ENCODE assay signal across 9 mouse cellular contexts in the genomic region with DNA sequence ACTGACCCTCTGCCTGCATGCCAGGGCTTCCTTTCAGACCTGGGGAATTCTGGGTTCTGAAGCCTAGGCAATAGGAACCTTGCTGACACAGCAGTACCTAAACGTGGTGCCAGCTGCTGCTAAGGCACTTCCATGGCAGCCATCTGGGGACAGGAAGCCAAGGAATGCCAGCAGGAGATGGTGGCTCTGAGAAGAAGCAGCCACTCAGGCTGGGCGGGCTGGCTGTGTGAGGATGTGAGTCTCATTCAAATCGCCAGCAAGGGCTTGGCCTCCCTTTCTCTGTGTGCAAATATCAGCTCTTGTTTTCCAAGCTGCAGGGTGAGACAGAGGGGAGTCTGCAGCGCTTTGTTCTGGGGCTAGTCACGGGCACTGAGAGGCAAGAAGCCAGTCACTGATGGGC.
DNase-seq lines count a peak whose midpoint lies in the region; ATAC-seq and TF ChIP-seq lines count a peak whose summit lies in the region.
"Had no signal": no experiment of that assay in that cellular context is flagged by ENCODE, and none has a peak within 500 bp of the region (broad histone marks: within the 10 kb centered on the region; RNA-seq: fewer than 3 reads in every experiment).

No protein-coding gene starts in this region.

- TF ChIP-seq POLR2A in embryonic fibroblast, embryonic 13.5 days (IDR thresholded peaks at IDR 0.05; ENCODE audit: low read depth, low read length): no peak

- 28% methylated on average over 5 of the region's 5 CpGs for WGBS in neural tube, embryonic 12.5 days
- 45% methylated on average over 5 of the region's 5 CpGs for WGBS in kidney, embryonic 14.5 days
- 29% methylated on average over 5 of the region's 5 CpGs for WGBS in embryonic facial prominence, embryonic 10.5 days

- H3K36me3 ChIP-seq in neural tube, embryonic 12.5 days: peaks cover 33% of the 10 kb centered on the region
- no peaks in the 10 kb centered on the region for H3K36me3 ChIP-seq in kidney, embryonic 14.5 days (ENCODE audit: control insufficient read depth, insufficient read depth, low read length)
- H3K36me3 ChIP-seq in embryonic facial prominence, embryonic 10.5 days (replicated peaks): peaks cover 15% of the 10 kb centered on the region

- peak overlapping the region; percentile 78 for H3K27ac ChIP-seq in embryonic fibroblast, embryonic 13.5 days (ENCODE audit: insufficient read depth, low read length)
- peak overlapping the region; percentile 66 for H3K27ac ChIP-seq in neural tube, embryonic 12.5 days
- no peak overlapping the region for H3K27ac ChIP-seq in kidney, embryonic 14.5 days (ENCODE audit: low read depth, low read length)
- no peak overlapping the region for H3K27ac ChIP-seq in embryonic facial prominence, embryonic 10.5 days (replicated peaks)
- H3K27ac ChIP-seq: liver, embryonic 14.5 days had no signal

- 0 out of 2 replicates have a peak overlapping the region, but pooled peaks have one; percentile 8 for H3K9ac ChIP-seq in neural tube, embryonic 12.5 days
- no peak overlapping the region for H3K9ac ChIP-seq in kidney, embryonic 14.5 days (ENCODE audit: low read depth, low read length)
- H3K9ac ChIP-seq: liver, embryonic 14.5 days had no signal

- peak; percentile 48; the same call in 1 of the 2 replicates for ATAC-seq in neural tube, embryonic 12.5 days (ENCODE audit: low FRiP score, low read depth)
- no peak for ATAC-seq in kidney, embryonic 14.5 days (ENCODE audit: low FRiP score, low TSS enrichment)

- H3K4me1 ChIP-seq in embryonic fibroblast, embryonic 13.5 days (ENCODE audit: control insufficient read depth, insufficient read depth, low read length): peaks cover 16% of the 10 kb centered on the region
- H3K4me1 ChIP-seq in neural tube, embryonic 12.5 days: 0 out of 2 replicates have a peak, but pooled peaks cover 8% of the 10 kb centered on the region
- H3K4me1 ChIP-seq in kidney, embryonic 14.5 days (ENCODE audit: control insufficient read depth, insufficient read depth, low read length): no peaks in the 10 kb centered on the region
- H3K4me1 ChIP-seq in embryonic facial prominence, embryonic 10.5 days: peaks cover 3% of the 10 kb centered on the region; the same call in 1 of the 2 replicates

- TF ChIP-seq CTCF in embryonic fibroblast, embryonic 13.5 days (IDR thresholded peaks at IDR 0.05; ENCODE audit: borderline replicate concordance, insufficient read depth, low read length): no peak

- no peaks in the 10 kb centered on the region for H3K27me3 ChIP-seq in neural tube, embryonic 12.5 days (replicated peaks)
- H3K27me3 ChIP-seq in kidney, embryonic 14.5 days (ENCODE audit: control insufficient read depth, insufficient read depth, low read length): no peaks in the 10 kb centered on the region
- no peaks in the 10 kb centered on the region for H3K27me3 ChIP-seq in embryonic facial prominence, embryonic 10.5 days (replicated peaks; ENCODE audit: low read depth, poor library complexity, severe bottlenecking)

- peaks cover 12% of the 10 kb centered on the region for H3K9me3 ChIP-seq in neural tube, embryonic 12.5 days
- H3K9me3 ChIP-seq in kidney, embryonic 14.5 days (ENCODE audit: control insufficient read depth, low read length): peaks cover 4% of the 10 kb centered on the region; the same call in 1 of the 2 replicates
- H3K9me3 ChIP-seq in embryonic facial prominence, embryonic 10.5 days: peaks cover 17% of the 10 kb centered on the region

- peak; percentile 73 for DNase-seq in R1 (ENCODE audit: low read depth, low spot score)
- peak; percentile 20 for DNase-seq in layer of hippocampus, adult 9-10 months (ENCODE audit: low spot score)
- no peak for DNase-seq in kidney, postnatal 4 days
- DNase-seq in embryonic facial prominence, embryonic 10.5 days (ENCODE audit: low spot score): no peak
- no peak for DNase-seq in adrenal gland, adult 8-10 months

- H3K4me2 ChIP-seq in neural tube, embryonic 12.5 days (replicated peaks): no peak overlapping the region
- no peak overlapping the region for H3K4me2 ChIP-seq in kidney, embryonic 14.5 days (replicated peaks; ENCODE audit: low read depth, low read length)

- no peak overlapping the region for H3K4me3 ChIP-seq in embryonic fibroblast, embryonic 13.5 days (ENCODE audit: insufficient read depth, low read length)
- H3K4me3 ChIP-seq in neural tube, embryonic 12.5 days: no peak overlapping the region
- H3K4me3 ChIP-seq in kidney, embryonic 14.5 days (ENCODE audit: low read length): no peak overlapping the region
- H3K4me3 ChIP-seq in embryonic facial prominence, embryonic 10.5 days: no peak overlapping the region

Comparison
In these comparisons a context has a peak if more than half of its experiments do, and no peak if none do; other contexts are left out.
1. DNase-seq: peak in R1 (single experiment) and layer of hippocampus, adult 9-10 months (single experiment); none in kidney, postnatal 4 days (0 of 2), embryonic facial prominence, embryonic 10.5 days (single experiment) and adrenal gland, adult 8-10 months (single experiment).
2. H3K27ac ChIP-seq: peak in embryonic fibroblast, embryonic 13.5 days (single experiment) and neural tube, embryonic 12.5 days (single experiment); none in kidney, embryonic 14.5 days (single experiment) and embryonic facial prominence, embryonic 10.5 days (single experiment).